Mouse (Mus musculus): ENCODE data around the gene Wfdc1. TPM values are rescaled to one million over a fixed set of nuclear protein-coding genes. Genes with fewer than 3 reads are reported as not detected.

Gene Wfdc1
- total RNA-seq, 2 experiments from 2014 or later = 45.0 to 47.4 TPM

- DNase-seq = no peak
- intact Hi-C loops (cut with DNase I) = no loop called here
These were observed 57.5 kb downstream of the Wfdc1 start for GRCm38 (mm10) chr8:119723676-119724075.

- intact Hi-C loops (cut with DNase I) = no loop called here
- no peak for DNase-seq
These were observed 58.4 kb downstream of the Wfdc1 start for GRCm38 (mm10) chr8:119724596-119724995.

GRCm38 (mm10) chr8:119727093-119727492 lies 60.9 kb downstream of the Wfdc1 start:
- no peak for DNase-seq
- intact Hi-C loops (cut with DNase I) = no loop called here

GRCm38 (mm10) chr8:119728351-119728895 lies 62.3 kb downstream of the Wfdc1 start:
- DNase-seq = no peak
- intact Hi-C loops (cut with DNase I) = no loop called here

- DNase-seq = no peak
- intact Hi-C loops (cut with DNase I) = no loop called here
These were observed 65.9 kb downstream of the Wfdc1 start for GRCm38 (mm10) chr8:119732072-119732471.

- DNase-seq = no peak
- intact Hi-C loops (cut with DNase I) = no loop called here
These were observed 70.3 kb downstream of the Wfdc1 start for GRCm38 (mm10) chr8:119736348-119736917.

- no peak for DNase-seq
- intact Hi-C loops (cut with DNase I) = no loop called here
These were observed 71.1 kb downstream of the Wfdc1 start for GRCm38 (mm10) chr8:119737093-119737900.

Other genes starting within 250 kb of the Wfdc1 start
- 1 to 10 TPM in 1 of 2 experiments, under 1 TPM in 1; 0.98 to 2.0 TPM for gene Osgin1, start 232.2 kb upstream of the Wfdc1 start, total RNA-seq (2021)
- gene Necab2, start 219.6 kb upstream of the Wfdc1 start, total RNA-seq (2021) = not detected
- gene Slc38a8, start 164.7 kb upstream of the Wfdc1 start, total RNA-seq (2021) = not detected
- 10 to 100 TPM; 66.8 to 67.7 TPM for gene Mbtps1, start 107.6 kb upstream of the Wfdc1 start, total RNA-seq (2021)
- 10 to 100 TPM; 17.6 to 18.2 TPM for gene Hsdl1, start 91.2 kb upstream of the Wfdc1 start, total RNA-seq (2021)
- not detected for gene Dnaaf1, start 91.1 kb upstream of the Wfdc1 start, total RNA-seq (2021)
- gene Taf1c, start 61.1 kb upstream of the Wfdc1 start, total RNA-seq (2021) = 1 to 10 TPM; 3.9 to 4.7 TPM
- not detected for gene Adad2, start 53.6 kb upstream of the Wfdc1 start, total RNA-seq (2021)
- under 1 TPM in 1 of 2 experiments, not detected in 1; 0.10 TPM for gene Kcng4, start 30.7 kb upstream of the Wfdc1 start, total RNA-seq (2021)
- gene Atp2c2, start 33.6 kb downstream of the Wfdc1 start, total RNA-seq (2021) = not detected
- 10 to 100 TPM; 11.4 to 11.5 TPM for gene Tldc1, start 112.1 kb downstream of the Wfdc1 start, total RNA-seq (2021)
- 10 to 100 TPM; 39.4 to 44.2 TPM for gene Cotl1, start 174.2 kb downstream of the Wfdc1 start, total RNA-seq (2021)
- 1 to 10 TPM; 4.1 to 5.4 TPM for gene Klhl36, start 195.9 kb downstream of the Wfdc1 start, total RNA-seq (2021)
- gene Usp10, start 244.0 kb downstream of the Wfdc1 start, total RNA-seq (2021) = 10 to 100 TPM; 57.2 to 69.2 TPM
- 1 to 10 TPM; 2.0 to 2.2 TPM for gene Gm20388, start 244.5 kb downstream of the Wfdc1 start, total RNA-seq (2021)

Data from heart, postnatal 10 days (tissue).